Mouse (Mus musculus) liver, embryonic 14.5 days (tissue): ENCODE results near the gene Gm37240. TPM values are rescaled to one million over a fixed set of nuclear protein-coding genes. Genes with fewer than 3 reads are reported as not detected.

Experiments used
- ATAC-seq: fragments of 200-750 bp; cut with Nextera tagmentation; 2 replicates; pipeline ENCODE4 v1.8.0; 2017; ENCODE audit warnings: moderate number of reproducible peaks, mild to moderate bottlenecking, moderate library complexity; ENCODE audit not compliant: insufficient read depth
- DNase-seq, 3 experiments: peaks; one replicate each; pipeline ENCODE4 v3.0.0-alpha.2; 2012 to 2013; ENCODE audit warnings: low read depth in 3 of 3, low spot score in 3 of 3
- H3K27ac ChIP-seq: fragments of 300-500 bp; sonication (generic); 2 replicates; pipeline ENCODE4 v1.5.1; 2014; ENCODE audit warnings: moderate library complexity, mild to moderate bottlenecking, control low read depth, inconsistent platforms
- H3K27me3 ChIP-seq: fragments of 300-500 bp; sonication (generic); 2 replicates; pipeline ENCODE4 v1.6.1; 2014; ENCODE audit warnings: mild to moderate bottlenecking, low read length, moderate library complexity; ENCODE audit not compliant: control insufficient read depth, insufficient read depth
- H3K36me3 ChIP-seq: fragments of 300-500 bp; sonication (generic); replicated peaks from 2 replicates; pipeline ENCODE4 v1.6.1; 2014; ENCODE audit warnings: low read depth; ENCODE audit not compliant: control insufficient read depth, insufficient read depth
- H3K4me1 ChIP-seq, 2 experiments: fragments of 200-500 bp in 1 of 2; fragments of 300-500 bp in 1 of 2; sonication (generic) in 1 of 2; replicated peaks; 2 replicates each; pipeline ENCODE4 v1.6.1; 2012 to 2014; ENCODE audit warnings: antibody characterized with exemption in 1 of 2, inconsistent platforms in 1 of 2, low read length in 1 of 2; ENCODE audit not compliant: control insufficient read depth in 2 of 2, insufficient read depth in 2 of 2
- H3K4me2 ChIP-seq: fragments of 300-500 bp; sonication (generic); 2 replicates; pipeline ENCODE4 v1.6.1; 2014; ENCODE audit warnings: low read depth, mild to moderate bottlenecking, control low read depth, moderate library complexity
- H3K4me3 ChIP-seq, 2 experiments: fragments of 200-500 bp in 1 of 2; fragments of 300-500 bp in 1 of 2; sonication (generic) in 1 of 2; 2 replicates each; pipeline ENCODE4 v1.5.1; 2012 to 2014; ENCODE audit warnings: low read depth in 2 of 2, low read length in 2 of 2, mild to moderate bottlenecking in 2 of 2, control low read depth in 1 of 2, inconsistent platforms in 1 of 2, moderate library complexity in 1 of 2; ENCODE audit not compliant: insufficient read depth in 1 of 2
- H3K9ac ChIP-seq: fragments of 300-500 bp; sonication (generic); replicated peaks from 2 replicates; pipeline ENCODE4 v1.6.1; 2014; ENCODE audit warnings: mild to moderate bottlenecking, control low read depth, moderate library complexity
- H3K9me3 ChIP-seq: fragments of 300-500 bp; sonication (generic); 2 replicates; pipeline ENCODE4 v1.6.1; 2016; ENCODE audit warnings: low read length, mixed read lengths; ENCODE audit not compliant: control insufficient read depth
- CTCF ChIP-seq: IDR thresholded peaks from 2 replicates; pipeline ENCODE4 v1.5.1; 2016; ENCODE audit warnings: antibody characterized with exemption, low read depth, control low read depth
- EP300 ChIP-seq: IDR thresholded peaks from 2 replicates; pipeline ENCODE4 v1.6.1; 2016; ENCODE audit warnings: antibody characterized with exemption, low read depth
- WGBS: fragments of 180-500 bp; shearing (Covaris S2); extraction: QIAGEN DNeasy Blood & Tissue Kit; methylation state at CpG from one replicate; pipeline ENCODE4 v1.1.7; 2014; ENCODE audit not compliant: insufficient replicate concordance; 5-methylcytosine and 5-hydroxymethylcytosine counted together
- polyA plus RNA-seq, 2 experiments: library from polyadenylated mRNA; depleted of rRNA in 1 of 2; stranded (reverse) in 1 of 2; unstranded in 1 of 2; fragments of >200 nt; fragmentation: Nextera tagmentation in 1 of 2; extraction: Ambion mirVana in 1 of 2; gene quantifications; 2 replicates each; pipeline versions ENCODE4 v1.2.1 to v1.2.3; 2012 to 2014

Gene Gm37240
- polyA plus RNA-seq, 2 experiments: 0.03 to 0.30 TPM

GRCm38 (mm10) chr3:85917600-85917999, 30.3 kb upstream of the Gm37240 start:
- H3K9ac ChIP-seq: no peak overlapping the region
- no peaks in the 10 kb centered on the region for H3K27me3 ChIP-seq
- TF ChIP-seq EP300: no peak
- peak; percentile 38 for TF ChIP-seq CTCF
- no peak for ATAC-seq
- H3K9me3 ChIP-seq: no peaks in the 10 kb centered on the region
- H3K4me2 ChIP-seq: no peak overlapping the region
- H3K27ac ChIP-seq: no peak overlapping the region
- H3K4me3 ChIP-seq: no peak overlapping the region
- no peak for DNase-seq
- H3K4me1 ChIP-seq: no peaks in the 10 kb centered on the region
- no peaks in the 10 kb centered on the region for H3K36me3 ChIP-seq
- WGBS: 6% methylated on average over 4 of the region's 4 CpGs

GRCm38 (mm10) chr3:85914806-85915205, 27.5 kb upstream of the Gm37240 start:
- WGBS: 68% methylated on average over 6 of the region's 6 CpGs
- ATAC-seq: no peak
- H3K4me2 ChIP-seq: no peak overlapping the region

GRCm38 (mm10) chr3:85907136-85907535, 19.8 kb upstream of the Gm37240 start:
- Histone ChIP-seq H3K36me3 (no peaks in the 10 kb centered on the region), H3K4me1 (no peaks in the 10 kb centered on the region), H3K4me3 (no peak overlapping the region), H3K9ac (no peak overlapping the region), H3K9me3 (no peaks in the 10 kb centered on the region), H3K4me2 (no peak overlapping the region), H3K27ac (no peak overlapping the region), H3K27me3 (no peaks in the 10 kb centered on the region)
- no peak for TF ChIP-seq CTCF
- no peak for TF ChIP-seq EP300
- no peak for ATAC-seq
- DNase-seq: no peak
- 61% methylated on average over 7 of the region's 7 CpGs for WGBS

More at GRCm38 (mm10) chr3:85914806-85915205, 27.5 kb upstream of the Gm37240 start:
- Histone ChIP-seq H3K9me3 (no peaks in the 10 kb centered on the region), H3K9ac (no peak overlapping the region), H3K27ac (no peak overlapping the region), H3K36me3 (no peaks in the 10 kb centered on the region), H3K4me1 (no peaks in the 10 kb centered on the region), H3K4me3 (no peak overlapping the region), H3K27me3 (no peaks in the 10 kb centered on the region)
- TF ChIP-seq EP300: no peak
- no peak for DNase-seq

- DNase-seq: no peak
- no peak overlapping the region for H3K4me2 ChIP-seq
- H3K27ac ChIP-seq: no peak overlapping the region
- no peak overlapping the region for H3K9ac ChIP-seq
- H3K4me1 ChIP-seq: no peaks in the 10 kb centered on the region
- H3K9me3 ChIP-seq: no peaks in the 10 kb centered on the region
- no peaks in the 10 kb centered on the region for H3K27me3 ChIP-seq
- H3K36me3 ChIP-seq: no peaks in the 10 kb centered on the region
- TF ChIP-seq CTCF (no peak), EP300 (no peak)
- ATAC-seq: no peak
- no peak overlapping the region for H3K4me3 ChIP-seq
These were observed 17.1 kb upstream of the Gm37240 start for GRCm38 (mm10) chr3:85904371-85904770.

GRCm38 (mm10) chr3:85895020-85895419, 7.7 kb upstream of the Gm37240 start:
- TF ChIP-seq CTCF: no peak
- no peak for TF ChIP-seq EP300
- Histone ChIP-seq H3K36me3 (no peaks in the 10 kb centered on the region), H3K9me3 (no peaks in the 10 kb centered on the region), H3K27ac (no peak overlapping the region), H3K9ac (no peak overlapping the region), H3K27me3 (no peaks in the 10 kb centered on the region; the same call in 1 of the 2 replicates), H3K4me1 (no peaks in the 10 kb centered on the region), H3K4me3 (no peak overlapping the region), H3K4me2 (no peak overlapping the region)
- ATAC-seq: no peak
- DNase-seq: no peak
- 71% methylated on average over 5 of the region's 5 CpGs for WGBS
